Mouse (Mus musculus) intestine, postnatal 0 days (tissue): Measurements from ENCODE around the gene Clint1. TPM values are rescaled to one million over a fixed set of nuclear protein-coding genes. Genes with fewer than 3 reads are reported as not detected.
"Not testable (repeated sequence)": the region's sequence is repeated elsewhere in the genome, so short reads cannot be mapped to it uniquely, and the experiment has no call there.

Experiments
- ATAC-seq: fragments of 200-750 bp; cut with Nextera tagmentation; 2 replicates; pipeline ENCODE4 v1.8.0; 2017; ENCODE audit warnings: mild to moderate bottlenecking, moderate TSS enrichment, moderate library complexity
- H3K27ac ChIP-seq: fragments of 300-500 bp; sonication (generic); 2 replicates; pipeline ENCODE4 v1.5.1; 2014; ENCODE audit warnings: mild to moderate bottlenecking, low read depth, low read length, moderate library complexity
- H3K27me3 ChIP-seq: fragments of 300-500 bp; sonication (generic); replicated peaks from 2 replicates; pipeline ENCODE4 v1.6.1; 2014; ENCODE audit warnings: low read length, mixed read lengths; ENCODE audit not compliant: control insufficient read depth, insufficient read depth
- H3K36me3 ChIP-seq: fragments of 300-500 bp; sonication (generic); 2 replicates; pipeline ENCODE4 v1.6.1; 2014; ENCODE audit warnings: mild to moderate bottlenecking, moderate library complexity; ENCODE audit not compliant: control insufficient read depth, insufficient read depth
- H3K4me1 ChIP-seq: fragments of 300-500 bp; sonication (generic); replicated peaks from 2 replicates; pipeline ENCODE4 v1.6.1; 2014; ENCODE audit warnings: antibody characterized with exemption, low read length, mixed read lengths; ENCODE audit not compliant: control insufficient read depth, insufficient read depth
- H3K4me2 ChIP-seq: fragments of 300-500 bp; sonication (generic); replicated peaks from 2 replicates; pipeline ENCODE4 v1.6.1; 2014; ENCODE audit warnings: low read depth, mild to moderate bottlenecking, moderate library complexity
- H3K4me3 ChIP-seq: fragments of 300-500 bp; sonication (generic); 2 replicates; pipeline ENCODE4 v1.5.1; 2014; ENCODE audit warnings: low read depth, low read length
- H3K9ac ChIP-seq: fragments of 300-500 bp; sonication (generic); 2 replicates; pipeline ENCODE4 v1.6.1; 2014; ENCODE audit warnings: mild to moderate bottlenecking, low read depth, low read length
- H3K9me3 ChIP-seq: fragments of 300-500 bp; sonication (generic); 2 replicates; pipeline ENCODE4 v1.6.1; 2016; ENCODE audit warnings: mixed run types; ENCODE audit not compliant: control insufficient read depth
- CTCF ChIP-seq: sonication (generic); IDR thresholded peaks from 2 replicates; pipeline ENCODE4 v1.5.1; 2016; ENCODE audit warnings: low read depth, mild to moderate bottlenecking, control low read depth, antibody characterized with exemption, moderate library complexity
- WGBS: fragments of 180-500 bp; shearing (Covaris S2); extraction: QIAGEN DNeasy Blood & Tissue Kit; methylation state at CpG from one replicate; pipeline ENCODE4 v1.1.7; 2014; 5-methylcytosine and 5-hydroxymethylcytosine counted together
- polyA plus RNA-seq: library from polyadenylated mRNA; unstranded; fragments of >200 nt; fragmentation: Nextera tagmentation; extraction: Ambion mirVana; gene quantifications from 2 replicates; pipeline ENCODE4 v1.2.1, GENCODE M21; 2015

Clint1 gene
- polyA plus RNA-seq, 1 experiment from 2014 or later = 171 TPM

DNA sequence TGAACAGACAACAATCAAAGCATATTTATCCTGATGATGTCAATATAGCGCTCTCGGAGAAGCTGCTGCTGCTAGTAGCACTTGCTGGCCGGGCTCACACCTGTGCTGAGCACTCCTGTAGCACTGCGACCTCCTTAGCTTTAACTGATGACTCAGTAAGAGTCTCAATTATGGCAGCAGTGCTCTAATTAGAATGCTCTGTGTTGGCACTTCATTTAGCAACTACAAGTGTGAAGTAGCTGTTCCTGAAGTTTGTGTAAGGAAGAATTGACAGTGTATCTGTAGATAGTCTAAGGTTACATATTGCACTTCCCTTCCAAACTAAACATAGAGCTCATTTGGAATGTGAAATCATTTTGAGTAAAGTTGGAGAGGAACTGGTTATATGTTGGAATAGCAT, 14.7 kb downstream of the Clint1 start:
- no peaks in the 10 kb centered on the region for H3K27me3 ChIP-seq
- H3K9ac ChIP-seq = no peak overlapping the region
- 68% methylated on average over 4 of the region's 4 CpGs for WGBS
- peaks cover 9% of the 10 kb centered on the region; the same call in 1 of the 2 replicates for H3K36me3 ChIP-seq
- no peak for TF ChIP-seq CTCF
- H3K4me3 ChIP-seq = no peak overlapping the region
- H3K9me3 ChIP-seq = no peaks in the 10 kb centered on the region
- no peak overlapping the region for H3K4me2 ChIP-seq
- ATAC-seq = no peak
- peak overlapping the region; percentile 50; the same call in 1 of the 2 replicates for H3K27ac ChIP-seq
- 0 out of 2 replicates have a peak, but pooled peaks cover 4% of the 10 kb centered on the region for H3K4me1 ChIP-seq

DNA sequence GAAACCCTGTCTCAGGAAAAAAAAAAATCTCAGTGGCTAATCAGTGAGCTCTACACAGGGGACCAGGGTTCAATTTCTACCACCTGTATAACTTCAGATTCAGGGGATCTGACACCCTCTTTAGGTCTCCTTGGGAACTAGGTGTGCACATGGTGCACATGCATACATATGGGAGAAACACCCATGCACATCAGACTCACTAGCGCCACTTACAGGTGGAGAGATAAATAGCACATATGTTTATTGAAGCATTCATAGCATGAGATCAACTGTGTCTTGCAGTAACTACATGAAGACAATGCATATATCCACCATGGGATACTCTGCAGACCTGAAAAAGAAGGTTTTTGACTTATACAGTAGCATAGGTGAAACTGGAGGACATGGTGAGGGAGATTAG, 21.8 kb downstream of the Clint1 start:
- no peak overlapping the region for H3K9ac ChIP-seq
- no peak for ATAC-seq
- H3K27me3 ChIP-seq = no peaks in the 10 kb centered on the region
- peaks cover 3% of the 10 kb centered on the region; the same call in 1 of the 2 replicates for H3K36me3 ChIP-seq
- no peaks in the 10 kb centered on the region for H3K9me3 ChIP-seq
- peak; percentile 69 for TF ChIP-seq CTCF
- H3K4me2 ChIP-seq = no peak overlapping the region
- 63% methylated on average over 1 of the region's 1 CpGs for WGBS
- no peak overlapping the region for H3K4me3 ChIP-seq
- no peak overlapping the region for H3K27ac ChIP-seq
- no peaks in the 10 kb centered on the region for H3K4me1 ChIP-seq

DNA sequence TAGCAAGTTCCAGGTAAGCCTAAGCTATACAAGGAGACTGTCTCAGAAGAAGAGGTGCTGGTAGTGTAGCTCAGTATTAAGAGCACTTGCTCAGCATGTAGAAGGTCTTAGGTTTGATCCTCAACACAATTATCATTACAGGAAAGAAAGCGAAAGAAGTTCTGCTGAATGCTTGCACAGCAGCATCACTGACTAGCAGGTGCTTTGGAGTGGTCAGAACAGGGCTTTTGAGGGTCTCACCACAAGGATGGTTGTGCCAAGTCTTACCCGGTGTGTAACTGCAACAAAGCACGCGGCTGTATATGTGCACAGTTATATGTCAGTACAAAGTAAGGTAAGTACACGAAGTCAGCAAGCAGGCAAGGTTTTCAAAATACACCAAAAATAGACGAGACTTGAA, 22.4 kb downstream of the Clint1 start:
- Histone ChIP-seq H3K27ac (no peak overlapping the region), H3K9ac (no peak overlapping the region), H3K4me2 (no peak overlapping the region), H3K27me3 (no peaks in the 10 kb centered on the region), H3K4me1 (no peaks in the 10 kb centered on the region), H3K36me3 (peaks cover 7% of the 10 kb centered on the region; the same call in 1 of the 2 replicates), H3K4me3 (no peak overlapping the region), H3K9me3 (no peaks in the 10 kb centered on the region)
- 90% methylated on average over 6 of the region's 6 CpGs for WGBS
- no peak for TF ChIP-seq CTCF
- no peak for ATAC-seq

DNA sequence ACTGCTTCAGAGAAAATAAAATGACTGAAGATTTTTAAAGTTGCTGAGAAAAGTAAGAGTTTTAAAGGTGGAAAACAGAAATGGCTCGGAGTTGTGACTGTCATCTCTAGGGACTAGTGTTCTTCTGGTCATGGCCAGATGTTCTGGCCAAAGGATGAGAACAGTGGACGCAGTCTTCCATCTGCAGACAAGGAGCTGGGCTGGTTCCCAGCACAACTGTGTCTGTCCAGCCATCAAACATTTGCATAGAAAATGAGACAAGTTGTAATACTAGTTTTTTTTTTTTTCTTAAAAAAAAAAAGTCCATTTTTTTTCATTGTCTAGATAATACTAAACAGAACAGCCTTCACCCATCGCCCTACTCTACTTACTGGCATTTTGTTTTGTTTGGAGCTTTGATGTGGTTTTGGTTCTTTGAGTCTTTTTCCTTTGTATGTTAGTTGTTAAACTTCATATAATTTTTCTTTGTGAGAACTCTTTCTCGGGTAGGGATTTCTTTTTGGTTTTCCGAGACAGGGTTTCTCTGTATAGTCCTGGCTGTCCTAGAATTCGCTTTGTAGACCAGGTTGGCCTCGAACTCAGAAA, 23.6 kb downstream of the Clint1 start:
- H3K4me1 ChIP-seq = no peaks in the 10 kb centered on the region
- 90% methylated on average over 7 of the region's 7 CpGs for WGBS
- ATAC-seq = no peak
- no peak overlapping the region for H3K27ac ChIP-seq
- 0 out of 2 replicates have a peak, but pooled peaks cover 7% of the 10 kb centered on the region for H3K36me3 ChIP-seq
- no peak overlapping the region for H3K9ac ChIP-seq
- no peak overlapping the region for H3K4me3 ChIP-seq
- no peak for TF ChIP-seq CTCF
- no peak overlapping the region for H3K4me2 ChIP-seq
- H3K9me3 ChIP-seq = no peaks in the 10 kb centered on the region
- H3K27me3 ChIP-seq = no peaks in the 10 kb centered on the region

DNA sequence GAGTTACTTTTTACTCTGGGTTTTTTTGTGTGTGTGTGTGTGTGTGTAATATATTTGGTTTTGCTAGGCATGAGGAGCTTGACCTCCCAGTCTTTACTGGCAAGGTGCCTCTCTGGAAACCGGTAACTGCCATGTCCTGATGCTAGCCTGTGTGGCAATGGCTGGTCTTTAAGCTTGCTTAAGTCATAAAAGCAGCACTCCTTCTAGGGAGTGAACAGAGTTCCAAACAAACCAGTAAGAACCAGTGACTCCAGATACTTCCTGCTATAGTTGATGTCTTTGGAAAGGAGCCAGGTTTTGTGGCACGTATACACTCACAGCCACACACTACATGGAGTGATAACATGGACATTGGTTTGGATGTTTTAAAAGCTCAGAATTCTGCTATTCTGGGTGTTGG, 24.2 kb downstream of the Clint1 start:
- Histone ChIP-seq H3K27me3 (no peaks in the 10 kb centered on the region), H3K27ac (no peak overlapping the region), H3K4me2 (no peak overlapping the region), H3K9me3 (no peaks in the 10 kb centered on the region), H3K4me3 (no peak overlapping the region), H3K36me3 (0 out of 2 replicates have a peak, but pooled peaks cover 7% of the 10 kb centered on the region), H3K4me1 (no peaks in the 10 kb centered on the region), H3K9ac (no peak overlapping the region)
- no peak for TF ChIP-seq CTCF
- peak; percentile 80 for ATAC-seq
- 27% methylated on average over 2 of the region's 2 CpGs for WGBS

DNA sequence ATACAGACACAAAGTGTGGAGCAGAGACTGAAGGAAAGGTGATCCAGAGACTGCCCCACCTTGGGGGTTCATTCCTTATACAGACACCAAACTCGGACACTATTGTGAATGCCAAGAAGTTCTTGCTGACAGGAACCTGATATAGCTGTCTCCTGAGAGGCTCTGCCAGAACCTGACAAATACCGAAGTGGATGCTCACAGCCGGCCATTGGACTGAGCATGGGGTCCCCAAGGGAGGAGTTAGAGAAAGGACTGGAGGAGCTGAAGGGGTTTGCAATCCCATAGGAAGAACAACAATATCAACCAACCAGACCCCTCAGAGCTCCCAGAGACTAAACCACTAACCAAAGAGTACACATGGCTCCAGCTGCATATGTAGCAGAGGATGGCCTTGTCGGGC, 27.5 kb downstream of the Clint1 start:
- H3K9me3 ChIP-seq, H3K9ac ChIP-seq, H3K27ac ChIP-seq, H3K4me2 ChIP-seq, H3K4me1 ChIP-seq, ATAC-seq, H3K36me3 ChIP-seq, H3K4me3 ChIP-seq, H3K27me3 ChIP-seq: not testable (repeated sequence)
- WGBS = 72% methylated on average over 4 of the region's 4 CpGs
